7 mouse cellular contexts compared by ENCODE assay signal in the genomic region with DNA sequence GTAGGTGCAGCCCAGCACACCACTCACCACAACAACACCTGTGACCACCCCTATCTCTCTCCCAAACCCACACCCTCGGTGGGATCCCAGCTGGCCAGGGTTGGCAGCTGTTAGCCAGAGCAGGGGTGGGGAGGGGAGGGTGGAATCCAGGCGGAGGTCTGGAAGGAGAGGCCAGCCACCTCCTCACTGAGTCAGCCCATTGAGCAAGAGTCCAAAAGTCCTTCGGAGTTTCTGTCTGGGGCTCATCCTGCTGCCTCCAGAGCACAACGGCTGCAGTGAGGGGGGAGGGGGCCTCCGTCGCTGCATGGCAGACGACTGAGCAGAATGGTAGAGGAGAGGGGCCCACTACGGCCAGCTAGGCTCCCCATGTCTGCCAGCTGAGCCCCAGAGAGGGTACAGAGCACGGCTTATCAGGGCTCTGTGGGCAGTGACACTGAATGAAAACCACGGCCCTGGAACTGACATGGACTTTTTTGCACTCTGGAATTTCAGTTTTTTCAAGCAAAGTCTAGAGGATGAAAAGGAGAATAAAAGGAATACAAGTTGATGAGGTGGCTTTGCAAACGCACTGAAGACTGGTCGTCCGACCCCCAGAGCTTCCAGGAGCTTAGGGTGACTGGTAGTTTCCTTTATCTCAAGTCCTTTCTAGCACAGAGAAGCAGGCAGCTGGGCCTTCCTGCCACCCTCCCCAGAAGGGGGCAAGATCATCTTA. TPM values are rescaled to one million over a fixed set of nuclear protein-coding genes. Genes with fewer than 3 reads are reported as not detected.
A peak's percentile ranks its signal among the peaks of the same experiment; 100 is the strongest.
DNase-seq lines count a peak whose midpoint lies in the region; ATAC-seq and TF ChIP-seq lines count a peak whose summit lies in the region.

No protein-coding gene starts in this region.

- TF ChIP-seq CTCF in E14TG2a.4 (conservative IDR thresholded peaks at IDR 0.05; ENCODE audit: low read length): no peak
- TF ChIP-seq CTCF in hindbrain, postnatal 0 days (IDR thresholded peaks at IDR 0.05; ENCODE audit: low read depth): no peak
- no peak for TF ChIP-seq CTCF in left cerebral cortex, adult 2 months (IDR thresholded peaks at IDR 0.05)

- ATAC-seq in hindbrain, postnatal 0 days: peak; percentile 25; the same call in 1 of the 2 replicates
- peak; percentile 52 for ATAC-seq in liver, embryonic 12.5 days
- ATAC-seq in stomach, embryonic 15.5 days (ENCODE audit: insufficient read depth, low FRiP score, low read depth): peak; percentile 18; the same call in 1 of the 2 replicates

- H3K4me3 ChIP-seq in E14TG2a.4 (replicated peaks; ENCODE audit: low read length): peak overlapping the region; percentile 41
- H3K4me3 ChIP-seq in hindbrain, postnatal 0 days (ENCODE audit: low read length): no peak overlapping the region
- H3K4me3 ChIP-seq in liver, embryonic 12.5 days: no peak overlapping the region
- H3K4me3 ChIP-seq in stomach, embryonic 15.5 days (replicated peaks): peak overlapping the region; percentile 61
- H3K4me3 ChIP-seq in left cerebral cortex, adult 2 months: no peak overlapping the region

- H3K4me2 ChIP-seq in hindbrain, postnatal 0 days (ENCODE audit: low read depth, low read length): 0 out of 2 replicates have a peak overlapping the region, but pooled peaks have one; percentile 11
- peak overlapping the region; percentile 40 for H3K4me2 ChIP-seq in liver, embryonic 12.5 days
- H3K4me2 ChIP-seq in stomach, embryonic 15.5 days: peak overlapping the region; percentile 93

- peak; percentile 50 for DNase-seq in adrenal gland, adult 8-10 months
- peak; percentile 35 for DNase-seq in hindbrain, postnatal 0 days (ENCODE audit: low spot score)
- no peak for DNase-seq in layer of hippocampus, postnatal 36 days
- DNase-seq in left cerebral cortex, adult 2 months (ENCODE audit: extremely low spot score in 1 of 2, low spot score in 2 of 2): no peak

- peaks cover 40% of the 10 kb centered on the region for H3K36me3 ChIP-seq in E14TG2a.4 (ENCODE audit: insufficient read depth, low read length)
- H3K36me3 ChIP-seq in hindbrain, postnatal 0 days (ENCODE audit: insufficient read depth, low read length): no peaks in the 10 kb centered on the region
- no peaks in the 10 kb centered on the region for H3K36me3 ChIP-seq in liver, embryonic 12.5 days
- H3K36me3 ChIP-seq in stomach, embryonic 15.5 days: no peaks in the 10 kb centered on the region

- H3K9me3 ChIP-seq in E14TG2a.4 (ENCODE audit: low read length): no peaks in the 10 kb centered on the region
- no peaks in the 10 kb centered on the region for H3K9me3 ChIP-seq in hindbrain, postnatal 0 days (ENCODE audit: low read length)
- no peaks in the 10 kb centered on the region for H3K9me3 ChIP-seq in liver, embryonic 12.5 days (replicated peaks)
- H3K9me3 ChIP-seq in stomach, embryonic 15.5 days: no peaks in the 10 kb centered on the region

- H3K27me3 ChIP-seq in E14TG2a.4 (ENCODE audit: insufficient read depth, low read length): no peaks in the 10 kb centered on the region
- H3K27me3 ChIP-seq in hindbrain, postnatal 0 days (ENCODE audit: insufficient read depth, low read length): no peaks in the 10 kb centered on the region
- H3K27me3 ChIP-seq in liver, embryonic 12.5 days (replicated peaks): peaks cover 81% of the 10 kb centered on the region
- no peaks in the 10 kb centered on the region for H3K27me3 ChIP-seq in stomach, embryonic 15.5 days (replicated peaks)

- no peak overlapping the region for H3K27ac ChIP-seq in hindbrain, postnatal 0 days
- 0 out of 2 replicates have a peak overlapping the region, but pooled peaks have one; percentile 16 for H3K27ac ChIP-seq in liver, embryonic 12.5 days
- H3K27ac ChIP-seq in stomach, embryonic 15.5 days: peak overlapping the region; percentile 88
- H3K27ac ChIP-seq in left cerebral cortex, adult 2 months: no peak overlapping the region

- peaks cover 97% of the 10 kb centered on the region for H3K4me1 ChIP-seq in E14TG2a.4 (replicated peaks; ENCODE audit: low read depth, low read length)
- H3K4me1 ChIP-seq in hindbrain, postnatal 0 days (ENCODE audit: insufficient read depth, low read length): peaks cover 30% of the 10 kb centered on the region; the same call in 1 of the 2 replicates
- peaks cover 38% of the 10 kb centered on the region for H3K4me1 ChIP-seq in liver, embryonic 12.5 days
- H3K4me1 ChIP-seq in stomach, embryonic 15.5 days: peaks cover 41% of the 10 kb centered on the region

- no peak overlapping the region for H3K9ac ChIP-seq in hindbrain, postnatal 0 days (replicated peaks; ENCODE audit: low read length)
- no peak overlapping the region for H3K9ac ChIP-seq in liver, embryonic 12.5 days
- 0 out of 2 replicates have a peak overlapping the region, but pooled peaks have one; percentile 11 for H3K9ac ChIP-seq in stomach, embryonic 15.5 days

- intact Hi-C loops in left cerebral cortex, adult 2 months (cut with DNase I): loop anchor here (10.0 kb wide), 1 partner anchor 364 kb away; no protein-coding TSS in a partner anchor

- 14% methylated on average over 13 of the region's 13 CpGs for WGBS in hindbrain, postnatal 0 days
- WGBS in liver, embryonic 12.5 days (ENCODE audit: insufficient replicate concordance): 16% methylated on average over 13 of the region's 13 CpGs
- whole genome bisulfite sequencing in stomach, embryonic 15.5 days: 19% methylated on average over 13 of the region's 13 CpGs

RNA-seq across cellular contexts. Expression of a gene that starts 5.6 kb away (rescaled TPM):
- total RNA-seq in adrenal gland, adult 8-10 months (2022): under 1 TPM in 1 of 4 experiments, not detected in 3; 0.08 TPM
- total RNA-seq in hindbrain, postnatal 0 days (2014; rRNA removed): 4.5 and 11.3 TPM in 2 replicates
- polyA plus RNA-seq in hindbrain, postnatal 0 days (2015; fragmentation: Nextera tagmentation; extraction: Ambion mirVana): 2.8 and 2.9 TPM in 2 replicates
- polyA plus RNA-seq in liver, embryonic 12.5 days (2016; fragmentation: Nextera tagmentation; extraction: Ambion mirVana): 0.67 and 1.0 TPM in 2 replicates
- polyA plus RNA-seq in stomach, embryonic 15.5 days (2015; fragmentation: Nextera tagmentation; extraction: Ambion mirVana): 30.8 and 33.1 TPM in 2 replicates
- 1 to 10 TPM; 3.3 to 4.3 TPM for total RNA-seq in layer of hippocampus, postnatal 36 days (2021)
- 1 to 10 TPM; 2.2 to 3.0 TPM for total RNA-seq in left cerebral cortex, adult 2 months (2021)

RNA-seq across cellular contexts. Expression of a gene that starts 15.9 kb away (rescaled TPM):
- not detected for total RNA-seq in adrenal gland, adult 8-10 months (2022)
- total RNA-seq in hindbrain, postnatal 0 days (2014; rRNA removed): 0.84 TPM in 1 of 2 replicates, not detected in the other
- polyA plus RNA-seq in hindbrain, postnatal 0 days (2015; fragmentation: Nextera tagmentation; extraction: Ambion mirVana): 0.19 and 0.23 TPM in 2 replicates
- polyA plus RNA-seq in liver, embryonic 12.5 days (2016; fragmentation: Nextera tagmentation; extraction: Ambion mirVana): not detected in 2 replicates
- polyA plus RNA-seq in stomach, embryonic 15.5 days (2015; fragmentation: Nextera tagmentation; extraction: Ambion mirVana): 0.66 and 0.73 TPM in 2 replicates
- 1 to 10 TPM; 1.4 to 1.6 TPM for total RNA-seq in layer of hippocampus, postnatal 36 days (2021)
- total RNA-seq in left cerebral cortex, adult 2 months (2021): 1 to 10 TPM; 1.2 to 1.8 TPM

RNA-seq across cellular contexts. Expression of a gene that starts 32.2 kb away (rescaled TPM):
- total RNA-seq in adrenal gland, adult 8-10 months (2022): under 1 TPM in 1 of 4 experiments, not detected in 3; 0.38 TPM
- 6.0 and 6.2 TPM in 2 replicates for total RNA-seq in hindbrain, postnatal 0 days (2014; rRNA removed)
- 0.78 and 1.3 TPM in 2 replicates for polyA plus RNA-seq in hindbrain, postnatal 0 days (2015; fragmentation: Nextera tagmentation; extraction: Ambion mirVana)
- not detected in 2 replicates for polyA plus RNA-seq in liver, embryonic 12.5 days (2016; fragmentation: Nextera tagmentation; extraction: Ambion mirVana)
- not detected in 2 replicates for polyA plus RNA-seq in stomach, embryonic 15.5 days (2015; fragmentation: Nextera tagmentation; extraction: Ambion mirVana)
- total RNA-seq in layer of hippocampus, postnatal 36 days (2021): 1 to 10 TPM; 5.1 to 6.0 TPM
- 1 to 10 TPM; 5.6 to 6.3 TPM for total RNA-seq in left cerebral cortex, adult 2 months (2021)

Comparison
In these comparisons a context has a peak if more than half of its experiments do, and no peak if none do; other contexts are left out.
1. H3K4me3 ChIP-seq: peak in E14TG2a.4 (single experiment) and stomach, embryonic 15.5 days (single experiment); none in hindbrain, postnatal 0 days (single experiment), liver, embryonic 12.5 days (single experiment) and left cerebral cortex, adult 2 months (single experiment).
2. DNase-seq: peak in adrenal gland, adult 8-10 months (single experiment) and hindbrain, postnatal 0 days (single experiment); none in layer of hippocampus, postnatal 36 days (0 of 2) and left cerebral cortex, adult 2 months (0 of 2).
3. H3K27ac ChIP-seq: peak in liver, embryonic 12.5 days (single experiment) and stomach, embryonic 15.5 days (single experiment); none in hindbrain, postnatal 0 days (single experiment) and left cerebral cortex, adult 2 months (single experiment).
4. H3K4me2 ChIP-seq: peak in every context shown above with its lines; median percentile 93 in stomach, embryonic 15.5 days; 40 in liver, embryonic 12.5 days; 11 in hindbrain, postnatal 0 days.
5. Peak in every context shown above with its lines, with median percentiles within 50 percentile points of each other: ATAC-seq.